Mouse (Mus musculus) forebrain, embryonic 10.5 days (tissue): ENCODE data around the gene Hif3a. TPM values are rescaled to one million over a fixed set of nuclear protein-coding genes. Genes with fewer than 3 reads are reported as not detected.

Source experiments
- DNase-seq: peaks from one replicate; pipeline ENCODE4 v3.0.0-alpha.2; 2017; ENCODE audit warnings: low spot score; ENCODE audit errors: extremely low spot score
- H3K27ac ChIP-seq: fragments of 300-500 bp; sonication (generic); 2 replicates; pipeline ENCODE4 v1.5.1; 2016; ENCODE audit warnings: mild to moderate bottlenecking
- H3K27me3 ChIP-seq: fragments of 300-500 bp; sonication (generic); 2 replicates; pipeline ENCODE4 v1.6.1; 2016; ENCODE audit warnings: mild to moderate bottlenecking; ENCODE audit not compliant: poor library complexity, severe bottlenecking
- H3K36me3 ChIP-seq: fragments of 300-500 bp; sonication (generic); replicated peaks from 2 replicates; pipeline ENCODE4 v1.6.1; 2016; ENCODE audit warnings: mild to moderate bottlenecking, moderate library complexity
- H3K4me1 ChIP-seq: fragments of 300-500 bp; sonication (generic); 2 replicates; pipeline ENCODE4 v1.6.1; 2016
- H3K4me3 ChIP-seq: fragments of 300-500 bp; sonication (generic); 2 replicates; pipeline ENCODE4 v1.5.1; 2016; ENCODE audit warnings: mild to moderate bottlenecking, moderate library complexity
- H3K9me3 ChIP-seq: fragments of 300-500 bp; sonication (generic); 2 replicates; pipeline ENCODE4 v1.6.1; 2016; ENCODE audit warnings: mild to moderate bottlenecking, moderate library complexity
- WGBS: fragments of 180-500 bp; shearing (Covaris S2); methylation state at CpG from one replicate; pipeline ENCODE4 v1.1.7; 2016; 5-methylcytosine and 5-hydroxymethylcytosine counted together
- polyA plus RNA-seq: library from polyadenylated mRNA; unstranded; fragments of >200 nt; fragmentation: Nextera tagmentation; extraction: Ambion mirVana; gene quantifications from 2 replicates; pipeline ENCODE4 v1.2.1, GENCODE M21; 2016

The Hif3a gene
- polyA plus RNA-seq, 1 experiment from 2014 or later: 5.3 TPM

DNA sequence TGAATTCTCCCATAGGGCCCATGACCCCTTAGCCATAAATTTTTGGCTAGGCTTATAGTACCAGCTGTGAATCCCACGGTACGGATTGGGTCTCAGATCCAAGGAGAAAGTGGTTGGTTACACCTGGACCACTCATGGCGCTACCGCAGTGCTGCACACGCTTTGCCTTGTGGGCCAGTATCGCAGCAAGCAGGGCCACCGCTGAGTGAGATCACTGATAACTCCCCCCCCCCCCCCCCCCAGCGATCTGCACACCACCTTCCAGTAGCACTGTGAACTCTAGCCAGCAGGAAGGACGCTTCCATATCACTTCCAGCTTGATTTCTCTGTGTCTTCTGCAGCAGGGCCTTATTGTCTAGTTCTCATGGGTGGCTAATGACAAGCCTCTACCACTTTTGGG, 3.4 kb upstream of the Hif3a start:
- H3K9me3 ChIP-seq: no peaks in the 10 kb centered on the region
- H3K4me1 ChIP-seq: peaks cover 26% of the 10 kb centered on the region
- no peak overlapping the region for H3K4me3 ChIP-seq
- no peak for DNase-seq
- H3K36me3 ChIP-seq: no peaks in the 10 kb centered on the region
- H3K27me3 ChIP-seq: peaks cover 28% of the 10 kb centered on the region
- no peak overlapping the region for H3K27ac ChIP-seq
- WGBS: 85% methylated on average over 9 of the region's 9 CpGs

DNA sequence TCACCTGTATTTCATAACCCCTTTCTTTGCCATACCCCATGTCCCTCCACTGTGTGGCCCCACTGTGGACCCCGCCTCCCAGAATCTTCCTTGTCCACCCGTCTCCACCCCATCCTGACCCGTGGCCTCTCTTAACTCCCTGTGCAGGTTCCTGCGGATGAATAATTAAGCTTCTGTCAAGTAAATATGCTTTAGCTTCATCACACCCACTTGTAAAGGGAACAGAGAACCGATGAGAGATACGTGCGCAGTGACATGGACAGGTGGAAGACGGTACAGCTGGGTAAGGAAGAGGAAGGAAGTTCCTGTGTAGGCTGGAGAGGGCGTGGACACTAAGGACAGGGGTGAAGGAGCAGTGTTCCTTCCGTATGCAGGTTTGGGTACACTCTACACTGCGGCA, 618 bp upstream of the Hif3a start:
- H3K27ac ChIP-seq: peak overlapping the region; percentile 80; the same call in 1 of the 2 replicates

DNA sequence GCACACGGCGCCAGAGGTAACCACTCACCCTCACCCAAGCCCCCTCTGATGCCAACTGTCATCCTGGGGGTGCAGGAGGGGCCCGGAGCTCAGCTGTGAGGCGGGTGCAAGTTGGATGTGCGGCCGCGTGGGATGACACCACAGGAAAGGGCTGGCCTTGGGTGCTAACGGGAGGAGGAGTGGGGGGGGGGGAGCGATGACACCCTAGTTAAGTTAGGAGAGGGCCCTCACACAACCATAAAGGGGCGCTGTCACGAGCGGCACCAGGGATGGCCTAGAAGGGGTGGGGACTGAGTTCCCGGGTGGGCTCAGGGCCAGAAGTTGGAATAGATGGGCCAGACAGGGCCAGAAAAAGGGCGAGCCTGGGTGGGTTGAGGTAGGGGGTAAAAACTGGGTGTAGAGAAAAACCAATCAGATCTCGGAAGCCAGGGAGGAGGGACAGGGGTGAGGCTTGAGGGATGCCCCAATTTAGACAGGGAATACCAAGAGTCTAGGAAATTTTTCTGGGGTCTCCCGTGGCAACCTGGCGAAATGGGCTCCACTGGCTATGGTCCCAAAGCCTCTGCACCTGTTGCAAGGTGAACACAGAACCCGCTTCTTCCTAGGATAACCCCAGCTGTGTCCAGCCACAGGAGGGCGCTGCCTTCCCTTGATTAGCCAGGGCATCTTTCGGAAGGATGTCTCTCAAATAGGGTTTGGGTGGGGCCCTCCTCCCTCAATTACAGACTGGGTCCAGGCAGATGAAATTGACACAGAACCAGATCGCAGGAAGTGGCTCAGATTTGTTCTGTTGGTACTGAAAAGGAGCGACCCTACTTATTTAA, 1.2 kb downstream of the Hif3a start:
- H3K27me3 ChIP-seq: peaks cover 45% of the 10 kb centered on the region
- DNase-seq: peak; percentile 12
- H3K9me3 ChIP-seq: no peaks in the 10 kb centered on the region
- peak overlapping the region; percentile 56; the same call in 1 of the 2 replicates for H3K4me3 ChIP-seq
- peak overlapping the region; percentile 85; the same call in 1 of the 2 replicates for H3K27ac ChIP-seq
- peaks cover 67% of the 10 kb centered on the region for H3K4me1 ChIP-seq
- WGBS: 85% methylated on average over 22 of the region's 22 CpGs
- no peaks in the 10 kb centered on the region for H3K36me3 ChIP-seq

More for the DNA sequence above, 618 bp upstream of the Hif3a start:
- Histone ChIP-seq H3K9me3 (no peaks in the 10 kb centered on the region), H3K36me3 (no peaks in the 10 kb centered on the region), H3K4me3 (peak overlapping the region; percentile 56), H3K27me3 (peaks cover 32% of the 10 kb centered on the region), H3K4me1 (peaks cover 52% of the 10 kb centered on the region)
- WGBS: 17% methylated on average over 11 of the region's 11 CpGs
- DNase-seq: no peak

DNA sequence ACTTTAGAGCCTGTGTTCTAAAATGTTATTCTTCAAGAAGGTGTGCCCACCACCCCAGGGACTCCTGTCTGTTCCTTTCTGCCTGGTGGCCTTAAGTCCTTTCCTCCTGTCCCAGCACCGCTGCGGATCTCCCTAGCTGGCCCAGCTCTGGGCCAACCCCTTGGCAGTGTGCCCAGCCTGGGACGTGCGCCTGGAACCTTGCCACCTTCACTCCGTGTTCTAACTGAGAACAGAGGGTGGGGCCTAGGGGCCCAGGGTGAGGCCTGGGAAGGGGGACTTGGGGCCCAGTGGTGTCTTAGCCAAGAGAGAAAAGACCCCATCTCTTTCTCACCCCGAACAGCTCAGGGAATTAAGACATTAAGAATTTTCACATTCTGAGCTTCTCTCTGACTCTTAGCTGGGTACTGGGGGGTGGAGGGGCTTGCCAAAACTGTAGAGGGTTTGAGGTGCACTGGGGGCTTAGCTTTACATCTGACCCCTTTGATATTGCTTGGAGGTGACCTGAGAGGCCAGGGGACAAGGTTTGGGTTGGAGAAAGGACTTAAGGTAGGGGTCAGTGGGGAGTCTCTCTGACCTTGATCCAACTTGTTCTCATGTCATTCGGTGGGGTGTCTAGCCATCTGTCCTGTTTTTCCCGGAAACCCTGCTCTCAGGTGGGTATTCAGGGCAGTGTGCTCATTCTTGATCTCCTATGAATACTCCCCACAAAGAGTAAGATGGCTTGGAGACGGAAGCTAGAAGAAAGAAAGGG, 2.0 kb downstream of the Hif3a start:
- 84% methylated on average over 9 of the region's 9 CpGs for WGBS
- peaks cover 72% of the 10 kb centered on the region for H3K4me1 ChIP-seq
- peak overlapping the region; percentile 85; the same call in 1 of the 2 replicates for H3K27ac ChIP-seq
- peaks cover 46% of the 10 kb centered on the region for H3K27me3 ChIP-seq
- no peak overlapping the region for H3K4me3 ChIP-seq
- peak; percentile 13 for DNase-seq
- H3K36me3 ChIP-seq: no peaks in the 10 kb centered on the region
- H3K9me3 ChIP-seq: no peaks in the 10 kb centered on the region

DNA sequence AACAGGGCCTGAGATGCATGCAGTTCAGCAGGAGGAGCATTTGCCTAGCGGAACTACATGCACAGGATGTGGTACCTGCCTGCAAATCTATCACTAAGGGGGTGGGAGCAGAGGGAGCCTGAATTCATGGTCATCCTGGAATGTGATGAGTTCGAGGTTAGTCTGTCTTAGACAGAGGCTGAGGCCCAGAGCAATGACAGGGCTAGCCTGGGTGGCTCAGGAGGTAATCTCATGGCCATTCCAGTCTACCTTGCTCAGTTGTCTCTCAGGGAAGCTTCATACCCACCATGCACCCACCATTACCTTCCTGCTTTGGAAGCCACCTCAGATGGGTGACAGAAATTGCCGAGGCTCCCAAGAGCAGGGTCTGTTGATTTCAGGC, 2.8 kb downstream of the Hif3a start:
- H3K4me3 ChIP-seq: no peak overlapping the region
- no peak for DNase-seq
- 92% methylated on average over 3 of the region's 3 CpGs for WGBS
- H3K9me3 ChIP-seq: peaks cover 3% of the 10 kb centered on the region; the same call in 1 of the 2 replicates
- H3K27me3 ChIP-seq: peaks cover 46% of the 10 kb centered on the region
- H3K36me3 ChIP-seq: no peaks in the 10 kb centered on the region
- peaks cover 72% of the 10 kb centered on the region for H3K4me1 ChIP-seq
- peak overlapping the region; percentile 85; the same call in 1 of the 2 replicates for H3K27ac ChIP-seq

DNA sequence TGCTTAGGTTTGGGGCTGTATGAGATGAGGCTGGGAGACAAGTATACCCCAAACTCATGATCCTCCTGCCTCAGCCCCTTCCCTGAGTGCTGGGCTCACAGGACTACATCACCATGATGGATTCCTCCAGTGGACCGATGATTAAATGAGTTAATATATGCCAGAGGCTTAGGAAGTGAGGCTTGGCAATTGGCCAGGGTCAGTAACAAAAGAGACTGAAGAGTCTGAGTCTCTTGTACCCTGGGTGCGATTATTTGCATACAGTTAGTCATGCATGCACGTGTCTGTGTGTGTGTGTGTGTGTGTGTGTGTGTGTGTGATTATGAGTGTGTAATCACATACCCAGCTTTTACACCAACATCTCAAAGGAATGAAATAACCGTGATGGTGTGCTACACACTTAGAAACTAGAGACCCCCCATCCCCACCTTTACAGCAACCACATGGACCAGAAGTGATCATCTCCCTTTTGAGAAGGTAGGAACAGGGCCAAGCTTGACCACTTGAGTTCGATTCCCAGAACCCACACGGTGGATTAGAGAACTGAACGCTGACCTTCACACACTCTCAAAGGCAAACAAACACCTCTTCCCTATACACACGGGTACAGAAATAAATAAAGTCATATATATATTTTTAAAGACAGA, 3.3 kb downstream of the Hif3a start:
- Histone ChIP-seq H3K27ac (peak overlapping the region; percentile 85), H3K4me3 (peak overlapping the region; percentile 34; the same call in 1 of the 2 replicates), H3K4me1 (peaks cover 72% of the 10 kb centered on the region), H3K27me3 (peaks cover 46% of the 10 kb centered on the region), H3K9me3 (peaks cover 3% of the 10 kb centered on the region; the same call in 1 of the 2 replicates), H3K36me3 (no peaks in the 10 kb centered on the region)
- 75% methylated on average over 8 of the region's 8 CpGs for WGBS
- no peak for DNase-seq

DNA sequence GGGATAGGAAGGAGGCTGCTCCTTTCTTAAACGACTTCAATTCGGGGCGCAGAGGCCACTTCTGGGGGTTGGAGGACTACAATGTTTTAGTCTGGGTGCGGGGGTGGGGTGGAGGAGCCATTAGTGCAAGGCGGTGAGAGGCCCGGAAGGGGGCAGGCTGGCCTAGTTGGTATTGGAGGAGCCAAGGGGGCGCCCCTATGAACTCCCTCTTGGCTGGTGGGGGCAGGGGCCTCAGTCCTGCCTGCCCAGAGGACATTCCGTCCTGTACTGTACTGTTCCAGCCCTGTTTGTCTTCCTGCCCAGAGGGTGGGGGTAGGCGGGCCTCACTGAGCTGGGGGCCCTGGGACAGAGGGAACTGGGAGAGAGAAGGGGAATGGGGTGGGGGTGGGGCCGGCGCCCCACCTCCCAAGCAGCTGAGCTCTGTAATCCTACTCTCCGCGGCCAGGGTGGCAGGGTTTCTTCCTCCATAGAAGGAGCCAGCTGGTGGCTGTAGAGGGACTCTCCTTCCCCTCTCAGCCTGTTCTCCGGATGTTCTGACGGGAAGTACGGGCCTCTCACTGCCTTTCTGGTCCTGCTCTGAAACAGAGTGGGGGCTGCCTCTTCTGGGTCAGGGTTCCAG, 4.0 kb downstream of the Hif3a start:
- H3K4me3 ChIP-seq: peak overlapping the region; percentile 34
- H3K9me3 ChIP-seq: peaks cover 3% of the 10 kb centered on the region; the same call in 1 of the 2 replicates
- H3K4me1 ChIP-seq: peaks cover 71% of the 10 kb centered on the region
- peaks cover 39% of the 10 kb centered on the region for H3K27me3 ChIP-seq
- no peaks in the 10 kb centered on the region for H3K36me3 ChIP-seq
- peak; percentile 50 for DNase-seq
- WGBS: 5% methylated on average over 16 of the region's 16 CpGs
- H3K27ac ChIP-seq: peak overlapping the region; percentile 85

DNA sequence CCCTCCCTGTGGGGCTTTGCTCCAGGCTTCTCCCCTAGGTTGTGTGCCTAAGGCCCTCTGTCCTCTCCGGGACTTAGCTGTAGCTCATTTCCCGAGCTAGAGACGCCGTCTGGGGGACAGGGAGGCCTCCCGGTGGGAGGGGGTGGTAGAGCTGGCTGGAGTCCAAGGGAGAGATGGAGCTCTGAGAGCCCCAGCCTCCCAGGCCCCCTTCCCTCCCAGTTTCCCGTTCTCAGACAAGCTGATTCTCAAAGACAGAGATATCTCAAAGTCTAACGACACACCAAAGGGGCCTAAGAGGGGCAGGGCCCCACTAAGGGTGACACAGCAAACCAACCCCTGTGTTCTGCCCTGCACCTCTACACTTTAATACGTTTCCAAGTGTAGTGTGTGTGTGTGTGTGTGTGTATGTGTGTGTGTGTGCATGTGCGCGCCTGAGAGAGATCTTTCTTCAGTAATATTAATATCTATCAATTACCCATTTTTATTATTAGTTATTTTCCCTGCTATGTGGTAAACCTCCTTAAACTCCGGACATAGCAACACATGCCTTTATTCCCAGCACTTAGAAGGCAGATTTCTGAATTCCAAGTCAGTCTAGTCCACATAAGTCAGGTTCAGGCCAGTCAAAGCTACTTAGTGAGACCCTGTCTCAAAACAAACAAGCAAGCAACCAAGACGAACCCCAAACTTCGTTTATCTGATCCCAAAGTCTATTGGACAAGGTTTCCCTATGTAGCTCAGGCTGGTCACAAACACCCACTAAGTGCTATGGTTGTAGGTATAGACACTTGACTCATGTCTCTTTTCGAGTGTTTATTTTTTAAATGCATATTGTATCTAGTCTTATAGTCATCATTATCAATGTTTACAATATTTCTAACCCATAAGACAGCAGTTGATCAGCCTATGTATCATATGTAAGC, 5.4 kb downstream of the Hif3a start:
- Histone ChIP-seq H3K27ac (peak overlapping the region; percentile 83), H3K4me1 (peaks cover 58% of the 10 kb centered on the region), H3K9me3 (peaks cover 3% of the 10 kb centered on the region; the same call in 1 of the 2 replicates), H3K36me3 (no peaks in the 10 kb centered on the region), H3K4me3 (peak overlapping the region; percentile 63), H3K27me3 (peaks cover 30% of the 10 kb centered on the region)
- no peak for DNase-seq
- WGBS: 36% methylated on average over 14 of the region's 14 CpGs

DNA sequence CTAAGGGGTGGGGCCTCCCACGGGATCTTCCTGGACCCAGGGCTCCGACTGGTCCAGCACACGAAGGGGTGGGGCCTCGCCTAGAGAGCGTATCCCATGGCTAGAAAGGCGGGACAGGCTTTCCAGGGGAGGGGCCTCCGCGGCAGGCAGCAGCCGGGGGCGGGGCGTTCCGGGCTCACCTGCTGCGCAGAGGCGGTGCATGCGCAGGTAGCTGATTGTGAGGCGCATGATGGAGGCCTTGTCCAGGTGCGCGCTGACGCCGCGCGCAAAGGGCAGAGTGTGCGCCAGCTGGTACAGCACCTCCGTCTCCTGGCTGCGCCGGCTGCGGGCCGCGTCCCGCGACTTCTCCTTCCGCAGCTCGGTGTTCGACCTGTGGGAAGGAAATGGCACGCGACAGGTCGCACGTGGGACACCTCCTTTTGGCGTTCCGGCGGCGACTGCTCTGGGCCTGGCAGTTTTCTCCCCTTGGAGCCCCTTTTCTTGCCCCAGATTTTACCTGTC, 6.1 kb downstream of the Hif3a start:
- Histone ChIP-seq H3K4me1 (peaks cover 52% of the 10 kb centered on the region), H3K27ac (peak overlapping the region; percentile 83), H3K4me3 (peak overlapping the region; percentile 63), H3K27me3 (peaks cover 22% of the 10 kb centered on the region), H3K36me3 (no peaks in the 10 kb centered on the region), H3K9me3 (peaks cover 3% of the 10 kb centered on the region; the same call in 1 of the 2 replicates)
- DNase-seq: peak; percentile 71
- WGBS: under 1% methylated on average over 42 of the region's 42 CpGs

DNA sequence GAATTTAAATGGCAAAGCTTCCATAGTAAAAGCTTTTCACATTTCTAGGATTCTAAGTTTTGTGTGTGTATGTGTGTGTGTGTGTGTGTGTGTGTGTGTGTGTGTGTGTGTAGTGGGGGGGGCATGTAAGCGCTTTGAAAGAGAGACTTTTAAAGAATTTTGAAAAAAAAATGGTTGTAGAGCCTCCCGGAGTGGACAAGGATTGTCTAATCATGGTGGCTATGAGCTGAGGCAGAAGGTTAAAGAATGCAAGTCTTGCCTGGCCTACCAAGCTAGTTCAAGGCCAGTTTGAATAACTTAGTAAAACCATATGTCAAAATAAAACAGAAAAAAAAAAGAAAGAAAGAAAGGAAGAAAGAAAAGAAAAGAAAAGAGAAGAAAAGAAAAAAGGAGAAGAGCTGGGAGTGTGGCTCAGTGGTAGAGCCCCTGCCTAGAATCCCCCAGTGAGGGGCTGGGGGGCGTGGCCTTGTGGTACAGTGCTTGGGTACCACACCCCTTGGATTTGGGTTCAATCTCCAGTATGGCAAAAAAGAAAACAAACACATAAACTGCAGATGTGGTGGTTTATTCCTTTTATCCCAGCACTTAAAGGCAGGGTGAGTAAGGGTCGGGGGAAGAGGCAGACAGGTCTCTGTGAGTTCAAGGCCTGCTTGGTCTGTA, 6.8 kb downstream of the Hif3a start:
- DNase-seq: no peak
- 93% methylated on average over 4 of the region's 4 CpGs for WGBS
- H3K36me3 ChIP-seq: no peaks in the 10 kb centered on the region
- peak overlapping the region; percentile 63 for H3K4me3 ChIP-seq
- H3K27ac ChIP-seq: no peak overlapping the region
- H3K9me3 ChIP-seq: peaks cover 3% of the 10 kb centered on the region; the same call in 1 of the 2 replicates
- peaks cover 51% of the 10 kb centered on the region for H3K4me1 ChIP-seq
- H3K27me3 ChIP-seq: peaks cover 15% of the 10 kb centered on the region
